Mouse (Mus musculus): ENCODE results near the gene Shc1. TPM values are rescaled to one million over a fixed set of nuclear protein-coding genes. Genes with fewer than 3 reads are reported as not detected.

The Shc1 gene
- polyA plus RNA-seq, 1 experiment from 2014 or later = 24.7 TPM

- peak overlapping the region; percentile 73 for H3K9ac ChIP-seq (replicated peaks)
- H3K36me3 ChIP-seq (replicated peaks; ENCODE audit: insufficient read depth, low read length) = peaks cover 30% of the 10 kb centered on the region
- peaks cover 58% of the 10 kb centered on the region for H3K4me1 ChIP-seq (ENCODE audit: insufficient read depth)
- DNase-seq = no peak
- peak overlapping the region; percentile 96 for H3K4me2 ChIP-seq (ENCODE audit: low read depth, low read length)
- peak overlapping the region; percentile 97 for H3K27ac ChIP-seq (ENCODE audit: low read depth)
- H3K27me3 ChIP-seq (ENCODE audit: insufficient read depth, low read length) = no peaks in the 10 kb centered on the region
- H3K9me3 ChIP-seq (ENCODE audit: low read length) = no peaks in the 10 kb centered on the region
- ATAC-seq = no peak
- H3K4me3 ChIP-seq (ENCODE audit: low read depth, low read length) = peak overlapping the region; percentile 67
- no peak for TF ChIP-seq EP300 (IDR thresholded peaks at IDR 0.05; ENCODE audit: low read depth)
- TF ChIP-seq CTCF (IDR thresholded peaks at IDR 0.05; ENCODE audit: low read depth) = no peak
- WGBS (ENCODE audit: insufficient replicate concordance) = 27% methylated on average over 3 of the region's 3 CpGs
Measured at GRCm38 (mm10) chr3:89419981-89420380, 1.7 kb downstream of the Shc1 start.

GRCm38 (mm10) chr3:89420421-89420820 lies 2.2 kb downstream of the Shc1 start:
- H3K9me3 ChIP-seq (ENCODE audit: low read length) = no peaks in the 10 kb centered on the region
- DNase-seq (no peak), ATAC-seq (no peak)
- H3K36me3 ChIP-seq (replicated peaks; ENCODE audit: insufficient read depth, low read length) = peaks cover 31% of the 10 kb centered on the region
- peak overlapping the region; percentile 75 for H3K27ac ChIP-seq (ENCODE audit: low read depth)
- peak overlapping the region; percentile 67 for H3K4me3 ChIP-seq (ENCODE audit: low read depth, low read length)
- peak overlapping the region; percentile 96 for H3K4me2 ChIP-seq (ENCODE audit: low read depth, low read length)
- peak overlapping the region; percentile 46 for H3K9ac ChIP-seq (replicated peaks)
- peaks cover 61% of the 10 kb centered on the region for H3K4me1 ChIP-seq (ENCODE audit: insufficient read depth)
- TF ChIP-seq CTCF (IDR thresholded peaks at IDR 0.05; ENCODE audit: low read depth) (no peak), EP300 (IDR thresholded peaks at IDR 0.05; ENCODE audit: low read depth) (no peak)
- 40% methylated on average over 2 of the region's 2 CpGs for WGBS (ENCODE audit: insufficient replicate concordance)
- H3K27me3 ChIP-seq (ENCODE audit: insufficient read depth, low read length) = no peaks in the 10 kb centered on the region

- 11% methylated on average over 11 of the region's 11 CpGs for WGBS (ENCODE audit: insufficient replicate concordance)
- peak overlapping the region; percentile 75 for H3K27ac ChIP-seq (ENCODE audit: low read depth)
- H3K4me2 ChIP-seq (ENCODE audit: low read depth, low read length) = peak overlapping the region; percentile 96
- H3K4me3 ChIP-seq (ENCODE audit: low read depth, low read length) = peak overlapping the region; percentile 67
- H3K27me3 ChIP-seq (ENCODE audit: insufficient read depth, low read length) = no peaks in the 10 kb centered on the region
- TF ChIP-seq EP300 (IDR thresholded peaks at IDR 0.05; ENCODE audit: low read depth) (no peak), CTCF (IDR thresholded peaks at IDR 0.05; ENCODE audit: low read depth) (no peak)
- no peaks in the 10 kb centered on the region for H3K9me3 ChIP-seq (ENCODE audit: low read length)
- peaks cover 61% of the 10 kb centered on the region for H3K4me1 ChIP-seq (ENCODE audit: insufficient read depth)
- H3K36me3 ChIP-seq (replicated peaks; ENCODE audit: insufficient read depth, low read length) = peaks cover 29% of the 10 kb centered on the region
- H3K9ac ChIP-seq (replicated peaks) = peak overlapping the region; percentile 46
- ATAC-seq (peak; percentile 54), DNase-seq (peak; percentile 84)
Measured at GRCm38 (mm10) chr3:89421002-89421774, 2.9 kb downstream of the Shc1 start.

GRCm38 (mm10) chr3:89421810-89422473 lies 3.7 kb downstream of the Shc1 start:
- peaks cover 31% of the 10 kb centered on the region for H3K36me3 ChIP-seq (replicated peaks; ENCODE audit: insufficient read depth, low read length)
- TF ChIP-seq CTCF (IDR thresholded peaks at IDR 0.05; ENCODE audit: low read depth) (no peak), EP300 (IDR thresholded peaks at IDR 0.05; ENCODE audit: low read depth) (no peak)
- H3K9me3 ChIP-seq (ENCODE audit: low read length) = no peaks in the 10 kb centered on the region
- H3K9ac ChIP-seq (replicated peaks) = peak overlapping the region; percentile 46
- peak overlapping the region; percentile 67 for H3K4me3 ChIP-seq (ENCODE audit: low read depth, low read length)
- peak overlapping the region; percentile 75 for H3K27ac ChIP-seq (ENCODE audit: low read depth)
- peak overlapping the region; percentile 96 for H3K4me2 ChIP-seq (ENCODE audit: low read depth, low read length)
- H3K27me3 ChIP-seq (ENCODE audit: insufficient read depth, low read length) = no peaks in the 10 kb centered on the region
- peaks cover 57% of the 10 kb centered on the region for H3K4me1 ChIP-seq (ENCODE audit: insufficient read depth)
- WGBS (ENCODE audit: insufficient replicate concordance) = 31% methylated on average over 22 of the region's 22 CpGs
- no peak for ATAC-seq
- DNase-seq = peak; percentile 24

GRCm38 (mm10) chr3:89422556-89423205 lies 4.4 kb downstream of the Shc1 start:
- H3K4me2 ChIP-seq (ENCODE audit: low read depth, low read length) = peak overlapping the region; percentile 96
- peak overlapping the region; percentile 9; the same call in 1 of the 2 replicates for H3K9ac ChIP-seq (replicated peaks)
- no peak overlapping the region for H3K4me3 ChIP-seq (ENCODE audit: low read depth, low read length)
- no peak for ATAC-seq
- WGBS (ENCODE audit: insufficient replicate concordance) = 48% methylated on average over 6 of the region's 6 CpGs
- no peaks in the 10 kb centered on the region for H3K9me3 ChIP-seq (ENCODE audit: low read length)
- H3K27me3 ChIP-seq (ENCODE audit: insufficient read depth, low read length) = no peaks in the 10 kb centered on the region
- peak overlapping the region; percentile 11; the same call in 1 of the 2 replicates for H3K27ac ChIP-seq (ENCODE audit: low read depth)
- peaks cover 37% of the 10 kb centered on the region for H3K36me3 ChIP-seq (replicated peaks; ENCODE audit: insufficient read depth, low read length)
- no peak for DNase-seq
- TF ChIP-seq CTCF (IDR thresholded peaks at IDR 0.05; ENCODE audit: low read depth) = no peak
- TF ChIP-seq EP300 (IDR thresholded peaks at IDR 0.05; ENCODE audit: low read depth) = no peak
- peaks cover 50% of the 10 kb centered on the region for H3K4me1 ChIP-seq (ENCODE audit: insufficient read depth)
